Mouse (Mus musculus): ENCODE measurements around the gene Unc13d. TPM values are rescaled to one million over a fixed set of nuclear protein-coding genes. Genes with fewer than 3 reads are reported as not detected.

Unc13d gene
- total and polyA plus RNA-seq, 3 experiments = 8.9 to 15.7 (median 14.0) TPM

- H3K27me3 ChIP-seq (replicated peaks) = peaks cover 4% of the 10 kb centered on the region
- H3K9me3 ChIP-seq (replicated peaks; ENCODE audit: low read length) = peaks cover 5% of the 10 kb centered on the region
- H3K79me2 ChIP-seq (replicated peaks; ENCODE audit: control insufficient read depth, extremely low read depth, insufficient read depth, poor library complexity, severe bottlenecking) = no peaks in the 10 kb centered on the region
- no peak overlapping the region for H3K4me3 ChIP-seq (replicated peaks in 1 of 3; ENCODE audit: low read depth in 2 of 3, low read length in 2 of 3, poor library complexity in 1 of 3)
- in situ Hi-C loops (cut with MboI; ENCODE audit: low pct_ligation_motif_present, low pct_unique_long_range_greater_than_20kb, low sequenced_read_pairs) = no loop called here
- no peak overlapping the region for H3K4me2 ChIP-seq (ENCODE audit: insufficient read depth, low read depth, poor library complexity, severe bottlenecking)
- TF ChIP-seq CHD1 (IDR thresholded peaks at IDR 0.05; ENCODE audit: low read depth, low read length) = no peak
- no peak overlapping the region for H3K9ac ChIP-seq (ENCODE audit: insufficient read depth, low read depth)
- peaks cover 3 to 6% of the 10 kb centered on the region in 2 experiments; a peak in 3 of 4 replicates for H3K4me1 ChIP-seq (ENCODE audit: control insufficient read depth in 1 of 2, insufficient read depth in 2 of 2)
- DNase-seq (ENCODE audit: extremely low read depth) = no peak
- no peak overlapping the region for H3K27ac ChIP-seq (ENCODE audit: insufficient read depth, low read depth)
- dilution Hi-C loops (cut with MboI; ENCODE audit: extremely low pct_ligation_motif_present, extremely low pct_unique_long_range_greater_than_20kb, low sequenced_read_pairs) = no loop called here
- no peaks in the 10 kb centered on the region for H3K36me3 ChIP-seq (replicated peaks in 1 of 2; ENCODE audit: control insufficient read depth in 1 of 2, insufficient read depth in 1 of 2, low read length in 1 of 2)
Observed at GRCm38 (mm10) chr11:116098711-116099460, 21.1 kb upstream of the Unc13d start.

GRCm38 (mm10) chr11:116096213-116097108 is 18.7 kb upstream of the Unc13d start:
- no peaks in the 10 kb centered on the region for H3K4me1 ChIP-seq (ENCODE audit: control insufficient read depth in 1 of 2, insufficient read depth in 2 of 2)
- DNase-seq (ENCODE audit: extremely low read depth) = peak; percentile 61

GRCm38 (mm10) chr11:116095573-116095972 is 17.8 kb upstream of the Unc13d start:
- TF ChIP-seq HCFC1 (IDR thresholded peaks at IDR 0.05; ENCODE audit: low read depth, low read length) = no peak
- TF ChIP-seq CTCF (conservative IDR thresholded peaks at IDR 0.05 in 1 of 2, IDR thresholded peaks at IDR 0.05 in 1 of 2; ENCODE audit: low read depth in 2 of 2, low read length in 2 of 2) = no peak
- TF ChIP-seq SMC3 (IDR thresholded peaks at IDR 0.05; ENCODE audit: low read depth, low read length) = no peak
- TF ChIP-seq RCOR1 (conservative IDR thresholded peaks at IDR 0.05; ENCODE audit: low read depth, low read length) = no peak
- no peak for TF ChIP-seq UBTF (IDR thresholded peaks at IDR 0.05; ENCODE audit: low read depth, low read length)
- TF ChIP-seq SIN3A (IDR thresholded peaks at IDR 0.05; ENCODE audit: low read length) = no peak
- no peak for TF ChIP-seq ZKSCAN1 (IDR thresholded peaks at IDR 0.05; ENCODE audit: borderline replicate concordance, low read depth, low read length)
- TF ChIP-seq BHLHE40 (IDR thresholded peaks at IDR 0.05; ENCODE audit: low read depth, low read length) = no peak
- peak; percentile 74 for TF ChIP-seq ZNF384 (IDR thresholded peaks at IDR 0.05; ENCODE audit: low read depth, low read length)
- no peak overlapping the region for H3K4me3 ChIP-seq (replicated peaks in 1 of 3; ENCODE audit: low read depth in 2 of 3, low read length in 2 of 3, poor library complexity in 1 of 3)
- no peak for DNase-seq (ENCODE audit: extremely low read depth)
- peaks cover 5% of the 10 kb centered on the region for H3K9me3 ChIP-seq (replicated peaks; ENCODE audit: low read length)
- H3K9ac ChIP-seq (ENCODE audit: insufficient read depth, low read depth) = no peak overlapping the region
- in situ Hi-C loops (cut with MboI; ENCODE audit: low pct_ligation_motif_present, low pct_unique_long_range_greater_than_20kb, low sequenced_read_pairs) (no loop called here), dilution Hi-C loops (cut with MboI; ENCODE audit: extremely low pct_ligation_motif_present, extremely low pct_unique_long_range_greater_than_20kb, low sequenced_read_pairs) (no loop called here)
- no peaks in the 10 kb centered on the region for H3K79me2 ChIP-seq (replicated peaks; ENCODE audit: control insufficient read depth, extremely low read depth, insufficient read depth, poor library complexity, severe bottlenecking)
- no peaks in the 10 kb centered on the region for H3K36me3 ChIP-seq (replicated peaks in 1 of 2; ENCODE audit: control insufficient read depth in 1 of 2, insufficient read depth in 1 of 2, low read length in 1 of 2)
- no peak overlapping the region for H3K4me2 ChIP-seq (ENCODE audit: insufficient read depth, low read depth, poor library complexity, severe bottlenecking)
- no peak overlapping the region for H3K27ac ChIP-seq (ENCODE audit: insufficient read depth, low read depth)
- H3K4me1 ChIP-seq (ENCODE audit: control insufficient read depth in 1 of 2, insufficient read depth in 2 of 2) = no peaks in the 10 kb centered on the region
- H3K27me3 ChIP-seq (replicated peaks) = peaks cover 4% of the 10 kb centered on the region

More at GRCm38 (mm10) chr11:116096213-116097108, 18.7 kb upstream of the Unc13d start:
- Histone ChIP-seq H3K9me3 (replicated peaks; ENCODE audit: low read length) (peaks cover 5% of the 10 kb centered on the region), H3K4me3 (replicated peaks in 1 of 3; ENCODE audit: low read depth in 2 of 3, low read length in 2 of 3, poor library complexity in 1 of 3) (no peak overlapping the region), H3K4me2 (ENCODE audit: insufficient read depth, low read depth, poor library complexity, severe bottlenecking) (no peak overlapping the region), H3K27me3 (replicated peaks) (peaks cover 4% of the 10 kb centered on the region), H3K9ac (ENCODE audit: insufficient read depth, low read depth) (no peak overlapping the region), H3K79me2 (replicated peaks; ENCODE audit: control insufficient read depth, extremely low read depth, insufficient read depth, poor library complexity, severe bottlenecking) (no peaks in the 10 kb centered on the region), H3K36me3 (replicated peaks in 1 of 2; ENCODE audit: control insufficient read depth in 1 of 2, insufficient read depth in 1 of 2, low read length in 1 of 2) (no peaks in the 10 kb centered on the region), H3K27ac (ENCODE audit: insufficient read depth, low read depth) (no peak overlapping the region)
- in situ Hi-C loops (cut with MboI; ENCODE audit: low pct_ligation_motif_present, low pct_unique_long_range_greater_than_20kb, low sequenced_read_pairs) = no loop called here
- peak; percentile 57 to 62; a peak in 3 of 4 replicates for TF ChIP-seq CTCF (conservative IDR thresholded peaks at IDR 0.05 in 1 of 2, IDR thresholded peaks at IDR 0.05 in 1 of 2; ENCODE audit: low read depth in 2 of 2, low read length in 2 of 2)
- TF ChIP-seq KAT2A (IDR thresholded peaks at IDR 0.05; ENCODE audit: insufficient replicate concordance, low read length) = no peak
- no peak for TF ChIP-seq IRF4 (IDR thresholded peaks at IDR 0.05; ENCODE audit: low read depth, low read length)
- TF ChIP-seq TBP (conservative IDR thresholded peaks at IDR 0.05; ENCODE audit: low read depth, low read length) = no peak
- no peak for TF ChIP-seq BHLHE40 (IDR thresholded peaks at IDR 0.05; ENCODE audit: low read depth, low read length)
- no peak for TF ChIP-seq E2F4 (IDR thresholded peaks at IDR 0.05; ENCODE audit: insufficient replicate concordance, low read depth, low read length)
- no peak for TF ChIP-seq MYC (IDR thresholded peaks at IDR 0.05; ENCODE audit: low read depth, low read length)
- TF ChIP-seq GABPA (IDR thresholded peaks at IDR 0.05; ENCODE audit: insufficient replicate concordance, low read depth, low read length) = no peak
- peak; percentile 21 for TF ChIP-seq SMC3 (IDR thresholded peaks at IDR 0.05; ENCODE audit: low read depth, low read length)
- TF ChIP-seq ZKSCAN1 (IDR thresholded peaks at IDR 0.05; ENCODE audit: borderline replicate concordance, low read depth, low read length) = no peak
- peak; percentile 4 for TF ChIP-seq RAD21 (IDR thresholded peaks at IDR 0.05; ENCODE audit: low read depth, low read length)
- TF ChIP-seq NELFE (IDR thresholded peaks at IDR 0.05; ENCODE audit: low read depth, low read length) = no peak
- dilution Hi-C loops (cut with MboI; ENCODE audit: extremely low pct_ligation_motif_present, extremely low pct_unique_long_range_greater_than_20kb, low sequenced_read_pairs) = no loop called here
